Mouse (Mus musculus) embryonic fibroblast, embryonic 13.5 days (primary cell): ENCODE measurements around the gene Tec.

Experiments
- CTCF ChIP-seq: IDR thresholded peaks from 2 replicates; pipeline ENCODE4 v1.5.1; 2011; ENCODE audit warnings: mild to moderate bottlenecking, control low read depth, low read length, moderate library complexity, borderline replicate concordance; ENCODE audit not compliant: insufficient read depth
- POLR2A ChIP-seq: IDR thresholded peaks from 2 replicates; pipeline ENCODE4 v1.6.1; 2011; ENCODE audit warnings: low read depth, mild to moderate bottlenecking, control low read depth, low read length, moderate library complexity

GRCm38 (mm10) chr5:72776595-72776994, 91.7 kb downstream of the Tec start:
- no peak for TF ChIP-seq POLR2A
- no peak for TF ChIP-seq CTCF
